Mouse (Mus musculus) ES-CJ7 (cell line): ENCODE measurements at regions not wholly inside any gene's neighbourhood (a gene's known extent, or its start where the extent isn't known, plus 50 kb on each side); places are given as distances from the start of the nearest gene placed in this dataset.

Experiments used
- DNase-seq: peaks from one replicate; pipeline ENCODE4 v3.0.0; 2011; ENCODE audit warnings: low read depth, low spot score

DNA sequence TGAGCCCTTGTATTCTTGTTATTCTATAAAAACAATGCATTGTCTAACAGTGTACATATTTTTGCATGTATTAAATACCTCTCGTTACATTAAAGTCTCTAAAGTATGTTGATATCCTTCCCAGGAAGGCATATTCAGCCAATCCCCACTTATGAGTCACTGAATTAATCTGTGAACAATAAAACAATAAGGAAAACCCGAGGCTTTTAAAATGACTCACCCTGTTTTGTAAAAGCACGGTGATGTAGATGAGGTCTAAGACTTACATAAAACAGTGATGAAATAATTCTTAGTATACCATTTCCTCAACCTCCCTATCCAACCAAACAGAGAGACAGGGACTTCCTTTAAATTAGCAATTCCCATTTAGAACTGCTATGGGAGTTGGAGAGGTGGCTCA, 95.8 kb downstream of the Asb7 start:
- no peak for DNase-seq

DNA sequence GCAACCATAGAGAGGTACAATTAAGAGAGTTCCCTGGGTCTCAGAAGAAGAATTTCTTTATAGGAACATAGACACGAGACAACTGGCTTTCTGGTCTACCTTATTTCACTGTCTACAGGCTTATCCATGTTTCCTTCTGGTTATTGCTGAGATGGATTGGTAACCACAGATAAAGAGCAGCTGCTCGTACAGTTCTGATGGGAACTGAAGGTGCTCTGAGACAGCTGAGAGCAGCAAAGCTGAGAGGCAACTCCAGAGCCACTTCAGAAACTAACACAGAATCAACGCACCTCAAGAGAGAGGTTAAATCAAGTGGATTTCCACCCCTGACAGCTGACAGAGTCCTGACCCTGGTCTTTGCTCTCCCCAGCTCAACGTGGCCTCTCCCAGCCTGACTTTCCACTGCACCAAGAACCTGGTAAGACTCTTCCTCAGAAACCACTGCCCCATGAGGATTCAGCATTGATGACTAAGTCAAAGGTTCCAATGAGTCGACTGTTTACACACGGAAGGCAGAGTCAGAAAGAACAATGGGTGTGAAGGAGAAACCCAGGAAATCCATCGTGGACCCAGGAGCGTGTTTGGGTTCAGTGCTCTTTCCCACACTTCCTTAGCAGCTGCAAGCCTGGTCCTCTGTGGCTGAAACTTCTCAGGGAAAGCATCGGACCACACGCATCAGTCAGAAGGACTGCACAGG, 97.7 kb downstream of the Asb7 start:
- DNase-seq: no peak

DNA sequence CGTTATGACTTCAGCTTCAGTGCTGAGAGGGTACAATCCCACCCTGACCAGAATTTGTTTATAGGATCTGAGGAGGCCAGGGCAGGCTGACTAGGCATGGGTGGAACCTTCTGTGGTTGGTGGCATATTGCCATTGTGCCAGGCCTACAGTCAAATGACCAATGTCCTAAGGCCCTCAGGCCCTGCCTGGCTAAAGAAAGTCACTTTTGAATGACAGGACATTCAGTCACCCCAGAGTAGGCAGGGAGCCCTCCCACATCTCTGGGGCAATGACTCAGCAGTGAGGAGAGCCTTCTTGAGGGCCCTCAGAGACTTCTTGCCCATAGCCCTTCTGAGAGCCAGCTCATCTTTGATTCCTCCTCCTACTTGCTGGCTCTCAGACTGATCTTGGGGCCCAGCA, 102.9 kb downstream of the Asb7 start:
- DNase-seq: no peak

DNA sequence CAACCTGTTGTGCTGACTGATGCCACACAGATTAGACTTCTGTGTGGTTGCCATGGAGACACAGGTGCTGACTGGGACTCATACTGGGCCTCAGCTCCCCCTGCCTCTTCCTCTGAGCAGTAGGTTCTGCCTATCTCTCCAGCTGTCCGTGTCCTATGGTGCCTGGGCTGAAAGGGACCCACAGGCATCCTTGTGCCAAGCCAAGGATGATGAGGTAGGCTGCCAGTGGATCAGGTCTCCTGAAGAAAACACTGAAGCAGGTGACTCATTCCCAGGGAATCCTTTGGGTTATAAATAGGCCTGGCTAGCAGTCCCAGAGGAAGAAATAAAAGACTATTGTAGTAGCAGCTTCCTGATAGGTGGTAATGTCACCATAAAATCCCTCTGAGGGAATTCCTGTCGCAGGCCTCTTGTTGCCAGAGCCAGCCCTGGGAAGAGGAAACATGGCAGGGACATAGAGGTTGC, 108.7 kb downstream of the Asb7 start:
- no peak for DNase-seq

DNA sequence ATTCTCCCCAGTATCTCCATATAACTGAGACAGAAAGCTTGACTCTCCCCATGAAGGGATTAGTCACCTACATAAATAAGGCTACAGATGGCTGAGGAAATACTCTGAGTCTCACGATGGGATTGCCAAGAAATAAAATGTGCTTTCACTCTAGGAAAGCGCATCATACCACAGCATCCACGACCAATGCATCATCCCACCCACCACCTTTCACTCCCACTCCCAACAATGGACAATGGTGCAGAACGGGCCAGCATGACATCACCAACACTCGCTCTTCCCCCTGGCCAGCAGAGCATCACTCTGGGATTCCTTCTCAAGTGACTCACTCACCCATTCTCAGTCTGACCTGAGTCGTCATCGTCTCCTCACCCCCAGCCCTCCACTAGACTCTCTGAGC, 113.1 kb downstream of the Asb7 start:
- no peak for DNase-seq

DNA sequence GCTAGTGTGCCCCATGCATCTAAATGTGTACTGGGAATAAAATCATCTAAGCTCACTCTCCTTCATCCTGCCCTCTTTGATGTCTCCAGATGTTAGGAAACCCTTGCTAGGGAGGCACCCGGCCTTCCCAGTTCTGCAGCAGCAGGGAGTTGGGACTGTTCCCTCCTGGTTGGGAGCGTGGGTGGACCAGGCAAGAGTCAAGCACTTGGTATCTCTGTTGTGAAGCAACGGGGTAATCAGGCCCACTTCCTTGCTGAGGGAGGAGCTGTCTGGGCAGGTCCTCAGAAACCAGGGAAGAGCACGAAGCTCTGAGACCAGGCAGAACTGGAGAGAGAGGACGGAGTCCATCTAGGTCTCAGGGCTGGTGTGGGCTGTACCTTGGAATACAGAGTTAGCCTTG, 117.9 kb downstream of the Asb7 start:
- DNase-seq: no peak

DNA sequence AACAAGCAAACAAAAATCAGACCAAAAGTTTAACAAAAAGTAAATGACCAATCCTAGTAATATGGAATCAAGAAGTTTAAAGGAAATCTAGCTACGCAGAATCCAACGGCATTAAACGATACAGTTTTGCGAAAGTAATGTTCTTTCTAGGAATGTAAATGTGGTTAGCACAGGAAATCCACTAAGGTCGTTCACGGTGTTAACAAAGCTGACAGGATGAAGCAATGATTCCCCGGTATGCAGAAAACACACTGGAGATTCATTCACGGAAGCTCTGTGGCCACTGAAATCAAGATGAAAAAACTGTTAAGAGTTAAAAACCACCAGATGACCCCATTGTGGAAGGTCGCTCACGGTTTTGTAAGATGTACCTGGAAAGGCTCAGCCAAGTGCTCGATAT, 120.4 kb upstream of the Aldh1a3 start:
- no peak for DNase-seq

DNA sequence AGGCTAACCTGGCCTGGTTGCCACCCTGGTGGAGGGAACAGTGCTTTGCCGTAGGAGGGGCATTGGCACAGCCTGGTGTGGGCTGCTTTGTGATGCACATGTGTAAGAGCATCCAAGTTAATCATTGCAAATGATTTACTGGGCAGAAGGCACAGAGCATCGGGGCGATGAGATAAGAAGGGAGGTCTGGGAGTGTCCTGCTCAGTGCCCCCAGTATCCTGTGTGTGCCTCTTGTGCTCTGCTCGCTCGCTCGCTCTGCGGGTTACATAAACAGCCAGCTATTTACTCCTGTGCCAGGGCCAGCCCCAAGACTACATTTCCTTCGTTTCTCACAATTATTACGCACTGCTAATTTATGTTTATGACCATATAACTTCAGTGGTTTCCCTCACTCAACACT, 117.9 kb upstream of the Aldh1a3 start:
- no peak for DNase-seq

DNA sequence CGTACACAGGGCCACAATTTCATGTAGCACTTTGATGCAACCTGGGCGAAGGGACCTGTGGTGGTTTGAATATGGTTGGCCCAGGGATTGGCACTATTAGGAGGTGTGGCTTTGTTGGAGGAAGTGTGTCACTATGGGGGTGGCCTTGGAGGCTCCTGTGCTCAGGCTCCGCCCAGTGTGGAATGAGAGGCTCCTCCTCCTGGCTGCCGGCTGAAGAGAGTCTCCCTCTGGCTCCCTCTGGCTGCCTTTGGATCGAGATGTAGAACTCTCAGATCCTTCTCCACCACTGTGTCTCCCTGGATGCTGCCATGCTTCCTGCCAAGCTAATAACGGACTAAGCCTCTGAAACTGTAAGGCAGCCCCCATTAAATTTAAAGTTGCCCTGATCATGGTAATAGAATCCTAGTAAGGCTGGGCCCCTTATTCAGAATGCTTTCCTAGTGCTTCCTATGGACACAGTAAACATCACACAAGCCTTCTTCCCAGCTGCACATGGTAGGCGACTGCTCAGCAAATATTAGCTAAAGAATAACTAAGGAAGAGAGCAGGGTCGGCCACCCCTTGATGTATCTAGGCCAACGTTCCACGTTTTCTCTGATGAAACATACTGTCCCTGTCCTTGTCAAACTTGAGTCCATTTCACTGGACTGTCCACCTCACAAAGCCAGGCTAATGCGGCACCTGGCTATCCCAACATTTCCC, 117.2 kb upstream of the Aldh1a3 start:
- DNase-seq: peak; percentile 38

DNA sequence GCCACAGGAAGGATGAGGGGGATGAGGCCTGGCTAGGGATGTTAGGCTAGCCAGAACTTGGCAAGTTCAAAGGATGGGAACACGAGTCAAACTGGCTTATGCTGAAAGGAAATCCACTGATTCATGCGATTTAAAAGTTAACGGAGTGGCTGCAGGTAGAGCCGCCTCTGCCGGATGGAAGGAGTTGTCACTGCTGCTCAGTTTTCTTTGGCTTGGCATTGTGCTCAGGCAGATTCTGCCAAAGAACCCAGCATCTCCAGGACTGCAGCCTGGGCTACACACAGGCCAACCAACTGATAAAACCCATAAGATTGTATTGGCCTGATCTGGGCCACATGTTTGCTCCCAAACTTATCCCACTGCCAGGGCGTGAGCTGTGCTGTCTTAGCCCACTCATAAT, 105.3 kb upstream of the Aldh1a3 start:
- DNase-seq: no peak

DNA sequence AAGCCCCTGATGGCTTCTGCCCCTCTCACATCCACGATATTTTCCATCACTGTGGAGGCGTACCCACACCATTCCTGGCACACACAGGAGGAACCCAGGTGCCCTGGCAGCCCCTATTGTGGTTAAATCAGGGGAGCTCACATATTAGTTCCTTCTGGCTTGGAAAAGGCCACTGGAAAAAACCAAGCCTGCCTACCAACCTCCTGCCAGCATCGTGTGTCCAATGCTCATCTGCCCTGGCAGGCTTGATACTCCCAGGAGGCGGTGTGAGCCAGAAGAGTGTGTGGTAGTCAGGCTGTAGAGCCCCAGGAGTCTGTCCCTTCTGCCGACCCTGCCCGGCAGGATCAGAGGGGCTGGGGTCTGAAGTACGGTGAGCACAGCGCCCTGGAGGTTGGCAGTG, 104.7 kb upstream of the Aldh1a3 start:
- no peak for DNase-seq

DNA sequence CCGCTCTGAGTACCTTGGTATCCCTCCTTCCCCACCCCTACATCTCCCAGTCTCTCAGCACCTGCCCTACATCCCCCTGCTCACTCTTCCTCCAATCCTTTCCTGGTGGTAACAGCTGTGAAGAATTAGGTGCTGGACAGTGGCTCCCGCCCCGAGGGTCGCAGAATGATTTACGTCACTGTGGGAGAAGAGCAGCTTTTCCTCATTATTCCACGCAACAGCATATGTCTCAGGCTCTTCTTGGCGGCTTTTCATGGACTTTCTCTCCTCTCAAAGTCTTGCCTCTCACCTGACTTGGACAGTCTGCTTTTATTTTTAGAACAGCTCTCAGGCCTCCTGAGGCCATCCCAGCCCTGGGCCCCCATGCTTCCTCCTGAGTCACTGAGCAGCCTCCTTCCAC, 103.8 kb upstream of the Aldh1a3 start:
- no peak for DNase-seq

DNA sequence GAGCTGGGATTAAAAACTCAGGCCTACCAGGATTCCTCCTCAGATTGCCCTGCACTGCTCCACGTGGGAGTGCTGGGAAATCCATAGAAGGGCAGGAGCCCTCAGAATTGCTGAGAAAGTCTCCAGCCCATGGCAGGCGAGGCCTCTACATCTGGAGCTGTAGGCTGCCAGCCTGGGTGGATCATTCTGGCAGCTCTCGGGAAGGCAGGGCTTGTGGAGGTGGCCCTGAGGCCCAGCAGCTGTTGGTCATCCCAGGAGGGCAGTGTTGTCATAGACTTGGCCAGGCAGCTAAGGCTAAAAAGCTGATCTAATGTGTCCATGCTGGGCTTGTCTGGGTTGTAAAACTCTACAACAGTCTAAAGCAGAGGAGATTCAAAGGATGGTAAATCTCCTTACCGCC, 101.6 kb upstream of the Aldh1a3 start:
- no peak for DNase-seq

DNA sequence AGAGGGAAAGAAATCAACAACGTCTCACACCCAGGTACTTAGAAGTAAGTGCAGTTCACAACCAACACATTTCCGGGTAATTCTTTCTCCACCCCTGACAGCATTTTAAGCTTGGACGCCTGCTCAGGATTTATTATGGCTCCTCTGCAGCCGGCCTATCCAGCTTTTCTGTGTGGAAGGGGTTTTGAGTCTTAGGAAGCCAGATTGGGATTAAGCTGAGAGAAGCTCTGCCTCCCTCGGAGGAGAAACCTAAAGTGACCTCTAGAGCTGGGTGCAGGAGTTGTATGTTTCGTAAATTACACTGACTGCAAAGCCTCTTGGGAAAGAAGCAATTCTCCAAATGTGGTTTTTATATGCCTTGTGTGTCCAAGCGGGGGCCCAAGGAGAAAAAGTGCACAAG, 96.6 kb upstream of the Aldh1a3 start:
- no peak for DNase-seq

DNA sequence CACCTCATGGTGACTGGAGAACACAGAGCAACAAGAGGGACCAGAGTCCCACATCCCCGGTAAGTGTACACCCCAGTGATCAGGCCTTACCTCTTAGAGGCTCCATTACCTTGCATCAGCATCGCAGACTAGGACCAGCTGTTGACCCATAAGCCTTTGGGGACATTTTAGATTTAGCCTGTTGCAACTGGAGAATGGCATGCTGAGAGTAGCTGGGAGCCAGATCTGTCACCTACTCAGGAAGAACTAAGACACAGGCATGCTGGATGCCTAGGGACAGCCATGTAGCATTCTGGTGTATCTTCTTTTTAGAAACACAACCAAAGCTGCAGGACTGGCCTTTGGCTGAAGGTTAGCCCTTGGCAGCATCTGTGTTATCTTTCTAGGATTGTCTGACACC, 94.2 kb upstream of the Aldh1a3 start:
- no peak for DNase-seq

DNA sequence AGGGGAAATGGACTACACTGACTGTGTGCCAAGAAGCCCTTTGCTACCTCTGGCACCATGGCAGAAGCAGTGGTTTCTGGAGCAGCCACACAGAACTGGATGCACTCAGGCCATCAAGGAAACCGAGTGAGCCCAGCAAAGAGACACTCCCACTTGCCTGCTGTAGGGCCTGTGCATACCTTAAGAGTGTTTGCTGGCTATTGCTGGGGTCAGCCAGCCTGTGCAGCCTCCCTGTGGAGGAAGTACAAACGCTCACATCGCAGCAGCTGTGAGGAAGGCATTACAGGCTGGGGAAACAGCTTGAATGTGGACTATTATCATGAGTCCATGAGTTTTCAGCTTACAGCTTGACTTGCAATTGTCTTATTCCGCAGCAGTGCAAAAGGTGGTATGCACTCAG, 88.8 kb upstream of the Aldh1a3 start:
- DNase-seq: no peak

DNA sequence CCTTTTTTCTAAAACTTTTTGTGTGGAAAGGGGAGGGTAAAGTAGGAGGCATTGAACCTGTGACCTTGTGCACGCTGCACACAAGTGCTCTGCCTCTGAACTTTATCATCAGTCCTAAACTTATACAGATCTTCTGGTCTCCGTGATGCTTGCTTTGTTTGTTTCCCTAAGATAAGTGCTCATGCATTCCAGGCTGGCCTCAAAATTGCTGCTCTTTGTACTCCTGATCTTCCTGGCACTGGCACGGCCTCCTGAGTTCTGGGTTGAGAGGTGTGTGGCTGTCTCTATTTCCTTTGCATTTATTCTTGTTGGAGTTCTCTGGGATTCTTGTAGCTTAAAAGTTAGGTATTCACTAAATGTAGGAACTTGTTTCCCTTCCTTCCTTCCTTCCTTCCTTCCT, 86.1 kb upstream of the Aldh1a3 start:
- DNase-seq: no peak

DNA sequence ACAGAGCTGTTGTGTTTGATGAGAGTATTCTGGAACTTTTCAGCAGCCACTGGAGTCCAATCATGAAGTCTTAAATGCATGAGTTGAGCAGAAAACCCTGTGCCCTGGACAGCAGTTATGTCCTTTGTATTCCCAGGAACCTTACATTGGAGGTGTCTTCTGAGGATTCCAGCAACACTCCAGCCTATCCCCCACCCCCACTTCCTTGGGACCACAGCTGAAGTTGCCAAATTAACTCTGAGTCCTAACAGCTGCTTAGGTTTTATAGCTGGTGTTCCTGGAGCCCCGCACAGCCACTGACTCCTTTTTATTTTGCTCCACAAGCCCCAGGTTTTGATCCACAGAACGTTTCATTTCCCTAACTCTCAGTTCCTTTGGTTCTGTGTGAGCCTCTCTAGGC, 78.4 kb upstream of the Aldh1a3 start:
- DNase-seq: no peak

DNA sequence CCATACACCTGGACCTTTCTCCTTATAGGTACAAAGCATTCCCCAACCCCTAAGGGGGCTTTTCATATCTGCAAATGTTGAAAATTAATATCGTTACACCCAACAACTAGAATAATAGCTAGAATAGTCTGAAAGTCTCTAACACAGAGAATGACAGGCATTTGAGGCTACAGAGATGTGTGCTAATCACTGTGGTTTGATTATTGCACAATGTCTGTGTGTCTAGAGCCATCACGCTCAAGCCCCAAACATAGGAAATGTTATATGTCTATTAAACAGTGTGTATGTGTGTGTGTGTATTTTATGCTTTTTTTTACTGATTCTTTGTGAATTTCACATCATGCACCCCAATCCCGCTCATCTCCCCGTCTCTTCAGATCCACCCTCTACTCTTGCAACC, 77.2 kb upstream of the Aldh1a3 start:
- DNase-seq: no peak

DNA sequence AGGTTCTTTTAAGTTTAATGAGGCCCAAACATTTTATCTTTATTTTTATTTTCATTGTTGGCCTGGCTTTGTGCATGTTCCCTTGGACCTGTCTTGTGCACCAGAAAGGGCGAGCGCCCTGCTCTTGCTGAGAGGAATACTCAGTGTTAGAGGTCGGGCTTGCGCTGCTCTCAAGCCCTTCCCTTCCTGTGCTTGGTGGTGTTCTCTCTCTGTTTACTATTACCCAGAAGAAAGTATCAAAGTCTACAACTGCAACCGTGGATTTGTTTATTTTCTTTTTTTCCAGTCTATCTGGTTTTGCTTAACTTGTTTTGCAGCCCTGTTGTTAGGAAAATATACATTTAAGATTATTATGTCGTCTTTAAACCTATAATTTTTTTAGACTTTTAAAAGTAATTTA, 74.1 kb upstream of the Aldh1a3 start:
- DNase-seq: no peak

DNA sequence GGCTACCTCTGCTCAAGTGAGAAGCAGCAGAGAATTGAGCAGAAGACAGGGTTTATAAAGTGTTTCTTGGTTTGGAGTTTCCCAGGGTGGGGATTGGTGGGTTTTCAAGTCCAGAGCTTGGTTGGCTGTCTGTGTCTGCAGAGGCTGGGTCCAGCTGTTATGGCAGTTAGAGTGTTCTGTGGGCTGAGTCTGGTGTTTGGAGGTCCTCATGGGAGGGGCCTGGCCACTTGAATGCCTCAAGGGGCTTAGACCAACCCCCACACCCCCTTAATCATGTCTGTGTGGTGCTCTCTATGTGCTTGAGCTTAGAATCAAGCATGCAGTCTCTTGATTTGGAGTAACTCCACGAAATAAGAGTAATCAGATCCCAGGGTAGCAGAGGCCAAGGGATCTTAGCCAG, 70.2 kb upstream of the Aldh1a3 start:
- no peak for DNase-seq

DNA sequence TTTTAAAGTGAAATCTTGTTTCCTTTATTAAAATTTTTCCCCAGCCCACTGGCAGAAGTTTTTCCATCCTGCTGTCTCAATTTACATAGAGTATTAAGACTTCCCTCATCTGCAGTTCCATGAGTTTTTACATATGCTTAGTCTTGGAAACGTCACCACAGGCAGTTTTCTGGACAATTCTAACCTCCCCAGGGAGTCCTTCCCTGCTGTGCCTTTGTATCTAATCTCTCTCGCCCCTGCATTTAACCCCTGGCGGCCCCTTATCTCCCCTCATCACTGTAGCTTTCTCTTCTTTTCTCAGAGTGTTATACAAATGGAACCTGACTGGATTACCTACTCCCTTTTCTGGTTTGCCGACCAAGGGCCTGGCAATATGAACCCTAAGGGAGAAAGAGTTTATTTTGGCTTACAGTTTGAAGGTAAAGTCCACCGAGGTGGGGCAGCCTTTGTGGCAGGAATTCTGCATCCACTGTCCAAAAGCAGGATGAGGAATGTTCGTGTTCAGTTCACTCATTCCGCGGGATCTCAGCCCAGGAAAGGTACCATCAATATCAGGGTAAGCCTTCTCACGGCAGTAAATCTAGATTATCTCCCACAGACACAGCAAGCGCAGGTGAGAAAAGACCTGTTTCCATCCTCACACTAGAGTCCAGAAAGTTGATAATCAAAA, 66.0 kb upstream of the Aldh1a3 start:
- DNase-seq: peak; percentile 71

DNA sequence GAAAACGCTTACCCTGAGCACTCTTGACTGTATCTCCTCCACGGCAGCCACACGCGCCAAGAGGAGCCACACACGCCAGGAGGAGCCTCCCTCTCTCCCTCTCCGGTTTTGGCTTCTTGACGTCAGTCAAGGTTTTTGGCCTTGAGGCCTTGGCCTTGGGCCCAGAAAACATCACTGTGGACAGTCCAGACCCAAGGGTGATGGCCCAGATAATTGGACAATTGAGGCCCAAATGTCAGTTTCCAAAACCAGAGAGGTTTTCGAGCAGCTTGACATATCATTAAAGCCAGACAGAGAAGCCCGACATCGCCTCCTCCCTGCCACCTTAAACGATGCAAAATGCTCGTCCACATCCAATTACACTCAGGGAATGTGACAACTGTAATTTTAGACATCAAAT, 65.4 kb upstream of the Aldh1a3 start:
- DNase-seq: peak; percentile 22
